Mouse (Mus musculus): ENCODE measurements at regions not wholly inside any gene's neighbourhood (a gene's known extent, or its start where the extent isn't known, plus 50 kb on each side); places are given as distances from the start of the nearest gene placed in this dataset.

GRCm38 (mm10) chr14:62170385-62170784, 122.0 kb upstream of the Rnaseh2b start:
- TF ChIP-seq CTCF (conservative IDR thresholded peaks at IDR 0.05; ENCODE audit: low read length) (no peak), POU5F1 (IDR thresholded peaks at IDR 0.05; ENCODE audit: borderline replicate concordance, low read length) (no peak)
